Mouse (Mus musculus) gonadal fat pad, adult 2 months (tissue): ENCODE results near the gene Glyctk. TPM values are rescaled to one million over a fixed set of nuclear protein-coding genes. Genes with fewer than 3 reads are reported as not detected.
"Not testable (repeated sequence)": the region's sequence is repeated elsewhere in the genome, so short reads cannot be mapped to it uniquely, and the experiment has no call there.

ENCODE experiments used
- DNase-seq: peaks from one replicate; pipeline ENCODE4 v3.0.0-alpha.2; 2012; ENCODE audit warnings: low read depth
- polyA plus RNA-seq: library from polyadenylated mRNA; depleted of rRNA; stranded (reverse); fragments of >200 nt; gene quantifications from 2 replicates; pipeline ENCODE4 v1.2.3, GENCODE M21; 2012

Gene Glyctk
- polyA plus RNA-seq, 1 experiment: 9.0 TPM

- no peak for DNase-seq
These were observed 18.8 kb upstream of the Glyctk start for GRCm38 (mm10) chr9:106176769-106177168.

GRCm38 (mm10) chr9:106175552-106176200, 17.7 kb upstream of the Glyctk start:
- DNase-seq: no peak

- no peak for DNase-seq
These were observed 15.4 kb upstream of the Glyctk start for GRCm38 (mm10) chr9:106173363-106173762.

- no peak for DNase-seq
These were observed 14.6 kb upstream of the Glyctk start for GRCm38 (mm10) chr9:106172527-106172926.

GRCm38 (mm10) chr9:106171346-106172158, 13.6 kb upstream of the Glyctk start:
- no peak for DNase-seq

GRCm38 (mm10) chr9:106170556-106171345, 12.8 kb upstream of the Glyctk start, which contains the start of gene Wdr82:
Wdr82 (plus strand) TSS chr9:106170928.
- DNase-seq: no peak

- DNase-seq: no peak
These were observed 12.0 kb upstream of the Glyctk start for GRCm38 (mm10) chr9:106169917-106170316.

- DNase-seq: not testable (repeated sequence)
These were observed 11.1 kb upstream of the Glyctk start for GRCm38 (mm10) chr9:106169006-106169405.

GRCm38 (mm10) chr9:106167703-106168102, 9.8 kb upstream of the Glyctk start:
- DNase-seq: no peak

GRCm38 (mm10) chr9:106167241-106167640, 9.3 kb upstream of the Glyctk start:
- no peak for DNase-seq

- no peak for DNase-seq
These were observed 8.8 kb upstream of the Glyctk start for GRCm38 (mm10) chr9:106166709-106167108.

- DNase-seq: no peak
These were observed 2.5 kb upstream of the Glyctk start for GRCm38 (mm10) chr9:106160426-106160825.

GRCm38 (mm10) chr9:106159784-106160301, 1.9 kb upstream of the Glyctk start:
- no peak for DNase-seq

GRCm38 (mm10) chr9:106159237-106159636, 1.3 kb upstream of the Glyctk start:
- DNase-seq: no peak

- no peak for DNase-seq
These were observed 364 bp downstream of the Glyctk start for GRCm38 (mm10) chr9:106157623-106157925.

GRCm38 (mm10) chr9:106156921-106157622, 866 bp downstream of the Glyctk start:
- no peak for DNase-seq

GRCm38 (mm10) chr9:106156419-106156818, 1.5 kb downstream of the Glyctk start:
- no peak for DNase-seq

GRCm38 (mm10) chr9:106154106-106154505, 3.8 kb downstream of the Glyctk start:
- DNase-seq: no peak

- DNase-seq: no peak
These were observed 8.6 kb downstream of the Glyctk start for GRCm38 (mm10) chr9:106149399-106149754.

- no peak for DNase-seq
These were observed 9.2 kb downstream of the Glyctk start for GRCm38 (mm10) chr9:106148541-106149398.
